Mouse (Mus musculus) hindbrain, postnatal 0 days (tissue): ENCODE results near the gene Npm1. TPM values are rescaled to one million over a fixed set of nuclear protein-coding genes. Genes with fewer than 3 reads are reported as not detected.

Experiments
- ATAC-seq: fragments of 200-750 bp; cut with Nextera tagmentation; 2 replicates; pipeline ENCODE4 v1.8.0; 2017; ENCODE audit warnings: mild to moderate bottlenecking, moderate TSS enrichment, moderate library complexity
- DNase-seq: peaks from one replicate; pipeline ENCODE4 v3.0.0-alpha.2; 2015; ENCODE audit warnings: low spot score
- H3K27ac ChIP-seq: fragments of 300-500 bp; sonication (generic); 2 replicates; pipeline ENCODE4 v1.5.1; 2014; ENCODE audit warnings: mild to moderate bottlenecking
- H3K27me3 ChIP-seq: fragments of 300-500 bp; sonication (generic); 2 replicates; pipeline ENCODE4 v1.6.1; 2014; ENCODE audit warnings: low read length, mixed read lengths; ENCODE audit not compliant: insufficient read depth
- H3K36me3 ChIP-seq: fragments of 300-500 bp; sonication (generic); 2 replicates; pipeline ENCODE4 v1.6.1; 2014; ENCODE audit warnings: low read length, mixed read lengths; ENCODE audit not compliant: insufficient read depth
- H3K4me1 ChIP-seq: fragments of 300-500 bp; sonication (generic); 2 replicates; pipeline ENCODE4 v1.6.1; 2014; ENCODE audit warnings: antibody characterized with exemption, low read length, mixed read lengths; ENCODE audit not compliant: insufficient read depth
- H3K4me2 ChIP-seq: fragments of 300-500 bp; sonication (generic); 2 replicates; pipeline ENCODE4 v1.6.1; 2014; ENCODE audit warnings: low read depth, mild to moderate bottlenecking, low read length, moderate library complexity, mixed read lengths
- H3K4me3 ChIP-seq: fragments of 300-500 bp; sonication (generic); 2 replicates; pipeline ENCODE4 v1.5.1; 2014; ENCODE audit warnings: low read length
- H3K9ac ChIP-seq: fragments of 300-500 bp; sonication (generic); replicated peaks from 2 replicates; pipeline ENCODE4 v1.6.1; 2014; ENCODE audit warnings: mild to moderate bottlenecking, low read length, moderate library complexity, mixed read lengths
- H3K9me3 ChIP-seq: fragments of 300-500 bp; sonication (generic); 2 replicates; pipeline ENCODE4 v1.6.1; 2016; ENCODE audit warnings: low read length, mixed read lengths
- CTCF ChIP-seq: IDR thresholded peaks from 2 replicates; pipeline ENCODE4 v1.5.1; 2016; ENCODE audit warnings: antibody characterized with exemption, control low read depth, low read depth
- WGBS: fragments of 180-500 bp; shearing (Covaris S2); extraction: QIAGEN DNeasy Blood & Tissue Kit; methylation state at CpG from one replicate; pipeline ENCODE4 v1.1.7; 2014; 5-methylcytosine and 5-hydroxymethylcytosine counted together
- polyA plus RNA-seq: library from polyadenylated mRNA; unstranded; fragments of >200 nt; fragmentation: Nextera tagmentation; extraction: Ambion mirVana; gene quantifications from 2 replicates; pipeline ENCODE4 v1.2.1, GENCODE M21; 2015
- total RNA-seq: library from RNA; depleted of rRNA; stranded (reverse); fragments of >200 nt; gene quantifications from 2 replicates; pipeline ENCODE4 v1.2.3, GENCODE M21; 2014; rRNA removed

The Npm1 gene
- total RNA-seq, result 143 and 182 TPM in 2 replicates
- 395 and 396 TPM in 2 replicates for polyA plus RNA-seq

GRCm38 (mm10) chr11:33162998-33163506 is at the start of gene Npm1:
Gene Npm1 (minus strand): TSS chr11:33163206.
- H3K4me2 ChIP-seq, result peak within 1 kb of the TSS; percentile 93
- peak within 1 kb of the TSS; percentile 93 for H3K27ac ChIP-seq
- H3K9ac ChIP-seq, result peak within 1 kb of the TSS; percentile 90
- no peak for TF ChIP-seq CTCF
- peak; percentile 100 for DNase-seq
- H3K27me3 ChIP-seq, result no peaks in the 10 kb centered on the region
- peaks cover 8% of the 10 kb centered on the region for H3K4me1 ChIP-seq
- ATAC-seq, result peak; percentile 98
- 4% methylated on average over 49 of the region's 49 CpGs for WGBS
- no peaks in the 10 kb centered on the region for H3K9me3 ChIP-seq
- peak within 1 kb of the TSS; percentile 96 for H3K4me3 ChIP-seq
- H3K36me3 ChIP-seq, result 0 out of 2 replicates have a peak, but pooled peaks cover 15% of the 10 kb centered on the region

GRCm38 (mm10) chr11:33207411-33207810 is 44.4 kb upstream of the Npm1 start:
- TF ChIP-seq CTCF, result no peak
- H3K4me1 ChIP-seq, result no peaks in the 10 kb centered on the region
- H3K9me3 ChIP-seq, result no peaks in the 10 kb centered on the region
- H3K9ac ChIP-seq, result no peak overlapping the region
- ATAC-seq, result no peak
- 73% methylated on average over 2 of the region's 2 CpGs for WGBS
- H3K27me3 ChIP-seq, result peaks cover 37% of the 10 kb centered on the region
- no peaks in the 10 kb centered on the region for H3K36me3 ChIP-seq
- no peak overlapping the region for H3K4me3 ChIP-seq
- DNase-seq, result no peak
- peak overlapping the region; percentile 41; the same call in 1 of the 2 replicates for H3K4me2 ChIP-seq
- H3K27ac ChIP-seq, result no peak overlapping the region

GRCm38 (mm10) chr11:33204966-33205365 is 42.0 kb upstream of the Npm1 start:
- Histone ChIP-seq H3K27me3 (peaks cover 53% of the 10 kb centered on the region), H3K9ac (peak overlapping the region; percentile 37)

GRCm38 (mm10) chr11:33204329-33204705 is 41.3 kb upstream of the Npm1 start:
- Histone ChIP-seq H3K4me2 (peak overlapping the region; percentile 41), H3K27me3 (peaks cover 55% of the 10 kb centered on the region), H3K4me3 (peak overlapping the region; percentile 40), H3K27ac (peak overlapping the region; percentile 60; the same call in 1 of the 2 replicates), H3K36me3 (no peaks in the 10 kb centered on the region), H3K9ac (peak overlapping the region; percentile 28; the same call in 1 of the 2 replicates), H3K4me1 (no peaks in the 10 kb centered on the region), H3K9me3 (no peaks in the 10 kb centered on the region)
- ATAC-seq, result no peak
- WGBS, result 2% methylated on average over 18 of the region's 18 CpGs
- TF ChIP-seq CTCF, result no peak
- DNase-seq, result no peak

More at GRCm38 (mm10) chr11:33204966-33205365, 42.0 kb upstream of the Npm1 start:
- H3K9me3 ChIP-seq, result no peaks in the 10 kb centered on the region
- H3K4me3 ChIP-seq, result peak overlapping the region; percentile 40
- H3K27ac ChIP-seq, result no peak overlapping the region
- H3K36me3 ChIP-seq, result no peaks in the 10 kb centered on the region
- no peak for TF ChIP-seq CTCF
- no peaks in the 10 kb centered on the region for H3K4me1 ChIP-seq
- ATAC-seq (no peak), DNase-seq (no peak)
- H3K4me2 ChIP-seq, result peak overlapping the region; percentile 41
- WGBS, result 20% methylated on average over 3 of the region's 3 CpGs

- ATAC-seq, result peak; percentile 64
- H3K27ac ChIP-seq, result peak within 1 kb of the TSS; percentile 75
Observed at GRCm38 (mm10) chr11:33203383-33204328, 40.6 kb upstream of the Npm1 start, which contains the start of gene Tlx3. Gene Tlx3 (minus strand): TSS chr11:33203589.

GRCm38 (mm10) chr11:33202972-33203371 is 40.0 kb upstream of the Npm1 start:
- no peak for TF ChIP-seq CTCF
- DNase-seq (no peak), ATAC-seq (peak; percentile 4; the same call in 1 of the 2 replicates)
- no peaks in the 10 kb centered on the region for H3K36me3 ChIP-seq
- no peaks in the 10 kb centered on the region for H3K4me1 ChIP-seq
- H3K27me3 ChIP-seq, result peaks cover 66% of the 10 kb centered on the region
- peak overlapping the region; percentile 41 for H3K4me2 ChIP-seq
- peak overlapping the region; percentile 75 for H3K27ac ChIP-seq
- peak overlapping the region; percentile 51 for H3K9ac ChIP-seq
- under 1% methylated on average over 47 of the region's 47 CpGs for WGBS
- no peaks in the 10 kb centered on the region for H3K9me3 ChIP-seq
- H3K4me3 ChIP-seq, result peak overlapping the region; percentile 40

More at GRCm38 (mm10) chr11:33203383-33204328, 40.6 kb upstream of the Npm1 start, which contains the start of gene Tlx3:
- H3K36me3 ChIP-seq, result no peaks in the 10 kb centered on the region
- H3K9me3 ChIP-seq, result no peaks in the 10 kb centered on the region
- peak within 1 kb of the TSS; percentile 51 for H3K9ac ChIP-seq
- peak; percentile 83 for DNase-seq
- no peak for TF ChIP-seq CTCF
- peak within 1 kb of the TSS; percentile 41 for H3K4me2 ChIP-seq
- H3K27me3 ChIP-seq, result peaks cover 62% of the 10 kb centered on the region
- peak within 1 kb of the TSS; percentile 40 for H3K4me3 ChIP-seq
- H3K4me1 ChIP-seq, result no peaks in the 10 kb centered on the region
- 1% methylated on average over 81 of the region's 81 CpGs for WGBS
